Mouse (Mus musculus): ENCODE measurements around the gene A430089I19Rik. TPM values are rescaled to one million over a fixed set of nuclear protein-coding genes. Genes with fewer than 3 reads are reported as not detected.
"Not testable (repeated sequence)": the region's sequence is repeated elsewhere in the genome, so short reads cannot be mapped to it uniquely, and the experiment has no call there.

Gene A430089I19Rik
- not detected in 2 replicates for polyA plus RNA-seq (2015; fragmentation: Nextera tagmentation; extraction: Ambion mirVana)

- not testable (repeated sequence) for H3K27me3 ChIP-seq; H3K27ac ChIP-seq; H3K4me2 ChIP-seq; H3K36me3 ChIP-seq (ENCODE audit: poor library complexity, severe bottlenecking); H3K4me3 ChIP-seq; H3K4me1 ChIP-seq; H3K9ac ChIP-seq; H3K9me3 ChIP-seq (replicated peaks); ATAC-seq
- WGBS: 93% methylated on average over 1 of the region's 1 CpGs
These were observed at the start of gene A430089I19Rik for GRCm38 (mm10) chr5:94306696-94307095. Gene A430089I19Rik (minus strand): TSS chr5:94306796.

DNA sequence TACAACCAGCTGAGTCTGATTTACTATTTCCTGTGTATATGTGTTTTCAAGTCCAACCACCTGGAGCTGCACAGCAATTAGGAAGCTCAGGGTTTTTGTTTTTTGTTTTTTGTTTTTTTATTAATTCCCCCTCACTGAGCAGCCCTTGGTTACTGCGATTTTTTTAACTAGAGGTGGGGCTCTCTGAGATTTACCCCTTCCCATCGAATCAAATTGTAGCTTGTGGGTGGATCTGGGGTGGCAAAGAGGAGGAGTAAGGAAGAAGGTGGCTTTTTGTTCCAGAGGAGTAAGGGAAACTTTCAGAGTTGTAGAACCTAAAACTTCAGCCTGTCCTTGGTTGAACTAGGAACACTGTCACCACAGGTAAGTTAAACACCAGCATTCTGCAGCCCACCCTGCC is 32.9 kb upstream of the A430089I19Rik start, which contains the start of gene AA792892:
TSS of gene AA792892 (plus strand) at position 301 of the 400 bp plus-strand sequence.
- not testable (repeated sequence) for H3K36me3 ChIP-seq (ENCODE audit: poor library complexity, severe bottlenecking); H3K9me3 ChIP-seq (replicated peaks); H3K4me2 ChIP-seq; H3K27me3 ChIP-seq; H3K9ac ChIP-seq; H3K4me1 ChIP-seq; H3K4me3 ChIP-seq; ATAC-seq; H3K27ac ChIP-seq
- no CpG with 5 or more reads among the region's 2 CpGs for WGBS

GRCm38 (mm10) chr5:94314135-94314534 is 7.5 kb upstream of the A430089I19Rik start, which contains the start of gene Gm6502:
Gene Gm6502 (plus strand): TSS chr5:94314435.
- H3K4me1 ChIP-seq; H3K36me3 ChIP-seq (ENCODE audit: poor library complexity, severe bottlenecking); ATAC-seq; H3K4me3 ChIP-seq; H3K27ac ChIP-seq; H3K4me2 ChIP-seq; H3K27me3 ChIP-seq; H3K9me3 ChIP-seq (replicated peaks); H3K9ac ChIP-seq: not testable (repeated sequence)
- no CpG with 5 or more reads among the region's 2 CpGs for WGBS

Other genes starting within 250 kb of the A430089I19Rik start
- gene BC061212, start 236.3 kb downstream of the A430089I19Rik start, polyA plus RNA-seq (2015; fragmentation: Nextera tagmentation; extraction: Ambion mirVana): not detected in 2 replicates
- gene Gm6351, start 230.4 kb downstream of the A430089I19Rik start, polyA plus RNA-seq (2015; fragmentation: Nextera tagmentation; extraction: Ambion mirVana): not detected in 2 replicates
- not detected in 2 replicates for gene Gm3106, start 88.8 kb downstream of the A430089I19Rik start, polyA plus RNA-seq (2015; fragmentation: Nextera tagmentation; extraction: Ambion mirVana)
- not detected in 2 replicates for gene Gm6502, start 7.6 kb upstream of the A430089I19Rik start, polyA plus RNA-seq (2015; fragmentation: Nextera tagmentation; extraction: Ambion mirVana)
- gene AA792892, start 33.0 kb upstream of the A430089I19Rik start, polyA plus RNA-seq (2015; fragmentation: Nextera tagmentation; extraction: Ambion mirVana): not detected in 2 replicates
- gene Gm7682, start 139.0 kb upstream of the A430089I19Rik start, polyA plus RNA-seq (2015; fragmentation: Nextera tagmentation; extraction: Ambion mirVana): not detected in 2 replicates
- not detected in 2 replicates for gene Gm3139, start 219.5 kb upstream of the A430089I19Rik start, polyA plus RNA-seq (2015; fragmentation: Nextera tagmentation; extraction: Ambion mirVana)

Measured in forebrain, embryonic 13.5 days (tissue).